14 mouse cellular contexts compared by ENCODE assay signal in the genomic region with DNA sequence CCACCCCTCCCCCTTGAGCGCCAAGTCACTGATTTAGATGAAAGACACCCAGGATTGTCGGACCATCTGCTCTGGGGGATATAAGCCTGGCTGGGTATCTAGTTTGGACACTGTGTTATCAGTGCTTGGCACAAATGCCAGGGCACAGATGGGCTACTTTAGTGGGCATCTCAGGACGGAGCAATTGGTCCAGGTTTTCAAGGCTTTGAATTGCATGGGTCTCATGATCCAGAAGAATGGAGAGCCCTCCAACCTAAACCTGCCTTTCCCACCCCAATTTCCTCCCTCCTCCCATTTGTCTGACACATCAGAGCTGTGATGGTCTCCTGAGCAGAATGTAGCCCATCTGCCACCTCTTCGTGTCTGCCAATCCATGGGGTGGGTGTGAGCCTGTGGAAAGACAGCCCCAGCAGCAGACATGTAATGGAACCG. TPM values are rescaled to one million over a fixed set of nuclear protein-coding genes. Genes with fewer than 3 reads are reported as not detected.
DNase-seq lines count a peak whose midpoint lies in the region; ATAC-seq and TF ChIP-seq lines count a peak whose summit lies in the region.
"Had no signal": no experiment of that assay in that cellular context is flagged by ENCODE, and none has a peak within 500 bp of the region (broad histone marks: within the 10 kb centered on the region; RNA-seq: fewer than 3 reads in every experiment).

No protein-coding gene starts in this region.

- DNase-seq in right cerebral cortex, postnatal 10 days (ENCODE audit: low spot score in 2 of 2) = peak; percentile 79 to 88
- DNase-seq in right cerebral cortex, postnatal 4 days = no peak
- DNase-seq in cerebellum, postnatal 10 days = peak; percentile 94 to 96
- DNase-seq in layer of hippocampus, adult 2 months (ENCODE audit: low spot score in 2 of 2) = peak; percentile 78 to 87
- DNase-seq in kidney, postnatal 10 days = no peak
- no peak for DNase-seq in liver, embryonic 11.5 days (ENCODE audit: low spot score)
- DNase-seq in urinary bladder, postnatal 4 days (ENCODE audit: low spot score in 2 of 2) = no peak
- DNase-seq: lung, embryonic 14.5 days had no signal

- no peak overlapping the region for H3K4me2 ChIP-seq in liver, embryonic 11.5 days
- H3K4me2 ChIP-seq: heart, embryonic 15.5 days; lung, embryonic 14.5 days; stomach, embryonic 15.5 days had no signal

- H3K9me3 ChIP-seq in liver, embryonic 11.5 days (ENCODE audit: control insufficient read depth, low read length) = no peaks in the 10 kb centered on the region
- H3K9me3 ChIP-seq: heart, embryonic 15.5 days; limb, embryonic 10.5 days; stomach, embryonic 15.5 days had no signal

- WGBS in liver, embryonic 11.5 days = 47% methylated on average over 5 of the region's 5 CpGs

- TF ChIP-seq CTCF in layer of hippocampus, adult 2 months (conservative IDR thresholded peaks at IDR 0.05) = no peak

- ATAC-seq in liver, embryonic 11.5 days (replicated peaks; ENCODE audit: low FRiP score) = no peak
- ATAC-seq: intestine, postnatal 0 days had no signal

- H3K4me1 ChIP-seq in liver, embryonic 11.5 days (replicated peaks; ENCODE audit: control insufficient read depth, insufficient read depth, low read length) = no peaks in the 10 kb centered on the region
- H3K4me1 ChIP-seq: heart, embryonic 15.5 days had no signal

- no peak overlapping the region for H3K9ac ChIP-seq in liver, embryonic 11.5 days (ENCODE audit: low read depth, low read length)
- H3K9ac ChIP-seq: heart, embryonic 15.5 days; lung, embryonic 14.5 days; stomach, embryonic 15.5 days had no signal

- H3K36me3 ChIP-seq in liver, embryonic 11.5 days (ENCODE audit: control insufficient read depth, insufficient read depth, low read length) = no peaks in the 10 kb centered on the region
- H3K36me3 ChIP-seq: heart, embryonic 15.5 days; limb, embryonic 10.5 days; stomach, embryonic 15.5 days had no signal

- H3K4me3 ChIP-seq in layer of hippocampus, adult 2 months = no peak overlapping the region
- H3K4me3 ChIP-seq in liver, embryonic 11.5 days (ENCODE audit: low read depth, low read length) = no peak overlapping the region
- H3K4me3 ChIP-seq: heart, embryonic 15.5 days; limb, embryonic 10.5 days; stomach, embryonic 15.5 days had no signal

- H3K27me3 ChIP-seq in liver, embryonic 11.5 days (replicated peaks; ENCODE audit: control insufficient read depth, insufficient read depth, low read length) = peaks cover 67% of the 10 kb centered on the region

- H3K27ac ChIP-seq in layer of hippocampus, adult 2 months = peak overlapping the region; percentile 64; the same call in 1 of the 2 replicates
- no peak overlapping the region for H3K27ac ChIP-seq in liver, embryonic 11.5 days (ENCODE audit: low read depth, low read length)
- H3K27ac ChIP-seq: heart, embryonic 15.5 days; limb, embryonic 10.5 days; stomach, embryonic 15.5 days had no signal

RNA-seq across cellular contexts. Expression of gene Sez6, which starts 20.2 kb away (rescaled TPM):
- 100 to 1,000 TPM; 154 to 159 TPM for total RNA-seq in layer of hippocampus, adult 2 months (2021)
- 0.36 TPM in 1 of 2 replicates, not detected in the other for polyA plus RNA-seq in liver, embryonic 11.5 days (2014; fragmentation: Nextera tagmentation; extraction: Ambion mirVana)
- total RNA-seq: megakaryocyte-erythroid progenitor cell, adult 5-6 weeks had no signal

RNA-seq across cellular contexts. Expression of gene Phf12, which starts 31.7 kb away (rescaled TPM):
- total RNA-seq in layer of hippocampus, adult 2 months (2021) = 10 to 100 TPM; 59.0 to 62.4 TPM
- 17.0 and 18.6 TPM in 2 replicates for polyA plus RNA-seq in liver, embryonic 11.5 days (2014; fragmentation: Nextera tagmentation; extraction: Ambion mirVana)

RNA-seq across cellular contexts. Expression of gene Pipox, which starts 56.9 kb away (rescaled TPM):
- 1 to 10 TPM in 1 of 2 experiments, under 1 TPM in 1; 0.84 to 1.2 TPM for total RNA-seq in layer of hippocampus, adult 2 months (2021)
- polyA plus RNA-seq in liver, embryonic 11.5 days (2014; fragmentation: Nextera tagmentation; extraction: Ambion mirVana) = 6.9 and 7.2 TPM in 2 replicates
- total RNA-seq: gastrocnemius, adult 18-20 months; megakaryocyte-erythroid progenitor cell, adult 5-6 weeks had no signal

Comparison
In these comparisons a context has a peak if more than half of its experiments do, and no peak if none do; other contexts are left out.
1. DNase-seq: peak in right cerebral cortex, postnatal 10 days (2 of 2), cerebellum, postnatal 10 days (2 of 2) and layer of hippocampus, adult 2 months (2 of 2); none in right cerebral cortex, postnatal 4 days (single experiment), kidney, postnatal 10 days (single experiment), liver, embryonic 11.5 days (single experiment) and urinary bladder, postnatal 4 days (0 of 2).